Mouse (Mus musculus): ENCODE data around the gene Cfap74.
A peak's percentile ranks its signal among the peaks of the same experiment; 100 is the strongest.

Cfap74 gene

GRCm38 (mm10) chr4:155409058-155409776 is at the start of gene Cfap74:
Cfap74 (plus strand) TSS chr4:155409190.
- peak; percentile 71 for DNase-seq (ENCODE audit: extremely low spot score, low read depth, low spot score)

DNA sequence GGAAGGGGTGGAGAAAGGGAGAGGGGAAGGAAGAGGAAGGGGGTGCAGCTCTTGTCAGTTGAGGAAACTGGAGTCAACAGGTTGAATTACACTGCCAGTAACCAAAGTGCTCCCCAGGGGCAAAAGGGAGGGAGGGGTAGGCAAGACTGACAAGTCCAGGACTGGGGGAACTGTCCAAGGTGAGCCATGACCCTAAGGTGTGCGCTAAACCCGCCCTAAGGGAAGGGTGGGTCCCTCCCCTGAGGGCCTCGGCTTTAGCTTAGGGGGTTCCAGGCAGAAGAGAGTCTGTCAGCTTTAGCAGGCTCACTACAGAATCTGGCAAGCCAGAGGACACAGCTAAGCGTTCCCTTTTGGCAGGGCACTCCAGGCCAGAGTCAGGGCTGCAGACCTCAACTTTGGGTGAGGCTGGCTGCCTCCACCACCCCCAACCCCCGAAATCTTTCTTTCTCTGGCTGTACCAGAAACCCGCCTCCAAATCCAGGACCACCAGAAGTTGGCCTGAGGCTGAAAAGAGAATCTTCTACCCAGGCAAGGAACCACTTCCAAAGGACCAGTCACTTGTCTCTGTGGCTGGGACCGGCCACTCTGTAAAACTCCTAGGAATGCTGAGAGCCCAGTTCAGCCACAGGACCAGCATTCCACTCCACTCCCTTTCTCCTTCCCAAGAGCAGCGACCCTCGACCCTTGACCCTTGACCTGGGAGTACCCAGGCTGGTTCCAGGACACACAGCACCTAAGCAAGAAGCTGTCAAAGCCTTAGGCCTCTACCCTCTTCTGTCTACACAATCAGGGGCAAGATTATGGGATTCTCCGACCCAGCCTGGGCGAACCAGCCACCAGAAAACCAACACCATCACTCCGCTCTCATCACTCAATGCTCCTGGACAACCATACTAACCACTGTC is 49.2 kb upstream of the Cfap74 start:
- DNase-seq (ENCODE audit: extremely low spot score, low read depth, low spot score): no peak

GRCm38 (mm10) chr4:155360856-155361255 is 48.1 kb upstream of the Cfap74 start:
- DNase-seq (ENCODE audit: extremely low spot score, low read depth, low spot score): no peak

DNA sequence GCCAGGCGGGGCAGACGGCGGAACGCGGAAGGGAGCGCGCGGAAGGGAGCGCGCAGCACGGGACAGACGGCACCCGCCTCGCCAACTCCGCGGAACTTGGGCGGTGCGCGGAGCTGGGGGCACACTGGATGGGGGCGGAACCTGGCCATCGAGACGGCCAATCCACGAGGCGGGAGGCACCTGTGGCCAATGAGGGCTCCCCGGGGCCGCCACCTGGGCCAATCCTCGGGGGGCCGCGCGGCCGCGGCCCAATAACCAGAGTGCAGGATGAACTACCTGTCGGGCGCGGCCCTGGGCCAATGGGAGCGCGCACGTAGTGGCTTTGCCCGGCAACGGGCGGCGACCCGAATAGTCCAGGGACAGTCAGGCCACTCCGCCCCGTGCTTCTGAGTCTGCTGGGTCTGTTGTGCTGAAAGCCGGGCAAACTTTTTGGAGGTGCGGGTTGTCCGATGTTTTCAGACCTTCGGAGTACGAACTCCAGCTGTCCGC is 47.6 kb upstream of the Cfap74 start, which contains the start of gene Prkcz:
TSS of gene Prkcz (minus strand) at position 59 of the 489 bp plus-strand sequence.
- DNase-seq (ENCODE audit: extremely low spot score, low read depth, low spot score): peak; percentile 47

DNA sequence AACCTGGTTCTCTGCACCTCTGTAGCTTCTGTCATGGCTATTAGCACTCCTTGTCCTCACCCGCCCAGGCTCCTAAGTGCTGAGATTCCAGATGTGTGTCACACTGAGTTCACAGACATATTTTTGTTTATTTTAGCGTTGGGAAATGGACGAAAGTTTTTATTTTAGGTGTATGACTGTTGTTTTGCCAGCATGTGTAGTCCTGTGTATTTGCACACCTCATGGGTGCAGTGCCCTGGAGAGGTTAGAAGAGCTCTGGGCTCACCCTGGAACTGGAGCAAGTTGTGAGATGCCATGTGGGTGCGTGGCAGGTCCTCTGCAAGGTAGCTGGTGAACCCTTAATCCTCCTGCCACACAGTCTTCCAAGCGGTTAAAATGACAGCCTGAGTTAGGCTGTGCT is 46.5 kb upstream of the Cfap74 start:
- no peak for DNase-seq (ENCODE audit: extremely low spot score, low read depth, low spot score)

DNA sequence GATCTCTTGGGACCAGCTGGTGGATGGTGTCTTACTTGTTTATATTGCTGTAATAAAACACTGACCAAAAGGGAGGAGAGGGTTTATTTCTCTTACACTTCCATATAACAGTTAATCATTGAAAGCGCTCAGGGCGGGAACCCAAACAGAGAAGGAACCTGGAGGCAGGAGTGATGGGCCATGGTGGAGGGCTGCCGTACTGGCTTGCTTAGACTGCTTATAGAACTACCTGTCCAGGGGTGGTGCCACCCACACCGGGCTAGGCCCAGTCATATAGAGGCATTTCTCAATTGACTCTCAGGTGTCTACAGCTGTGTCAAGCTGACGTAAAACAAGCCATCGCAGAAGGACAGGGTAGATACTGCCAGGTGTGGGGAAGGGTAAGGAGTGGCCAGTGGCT is 42.2 kb upstream of the Cfap74 start:
- no peak for DNase-seq (ENCODE audit: extremely low spot score, low read depth, low spot score)

GRCm38 (mm10) chr4:155367739-155368138 is 41.3 kb upstream of the Cfap74 start:
- no peak for DNase-seq (ENCODE audit: extremely low spot score, low read depth, low spot score)

GRCm38 (mm10) chr4:155368684-155369083 is 40.3 kb upstream of the Cfap74 start:
- DNase-seq (ENCODE audit: extremely low spot score, low read depth, low spot score): no peak

- no peak for DNase-seq (ENCODE audit: extremely low spot score, low read depth, low spot score)
These were observed 38.0 kb upstream of the Cfap74 start for GRCm38 (mm10) chr4:155370737-155371715.

GRCm38 (mm10) chr4:155371797-155372735 is 36.9 kb upstream of the Cfap74 start:
- no peak for DNase-seq (ENCODE audit: extremely low spot score, low read depth, low spot score)

GRCm38 (mm10) chr4:155381974-155382373 is 27.0 kb upstream of the Cfap74 start:
- no peak for DNase-seq (ENCODE audit: extremely low spot score, low read depth, low spot score)

GRCm38 (mm10) chr4:155382752-155383151 is 26.2 kb upstream of the Cfap74 start:
- no peak for DNase-seq (ENCODE audit: extremely low spot score, low read depth, low spot score)

DNA sequence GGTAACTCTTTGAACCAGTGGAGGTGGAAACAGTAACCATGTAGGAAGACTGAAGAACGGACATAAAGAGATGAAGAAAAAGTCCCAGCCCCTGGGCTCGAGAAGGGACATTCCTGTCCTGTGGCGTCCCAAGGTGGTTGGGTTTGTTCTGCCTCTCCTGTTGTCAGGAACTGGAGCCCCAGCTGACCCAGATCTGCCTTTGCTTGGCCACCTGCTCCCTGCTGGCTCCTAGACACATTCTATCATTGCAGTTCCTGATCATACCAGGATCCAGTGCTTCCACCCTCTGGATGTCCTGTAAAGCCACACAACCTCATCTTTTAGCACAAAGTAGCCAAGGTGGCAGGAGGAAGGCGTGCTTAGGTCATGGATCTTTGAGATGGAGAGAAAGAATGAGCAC is 25.7 kb upstream of the Cfap74 start:
- DNase-seq (ENCODE audit: extremely low spot score, low read depth, low spot score): no peak

DNA sequence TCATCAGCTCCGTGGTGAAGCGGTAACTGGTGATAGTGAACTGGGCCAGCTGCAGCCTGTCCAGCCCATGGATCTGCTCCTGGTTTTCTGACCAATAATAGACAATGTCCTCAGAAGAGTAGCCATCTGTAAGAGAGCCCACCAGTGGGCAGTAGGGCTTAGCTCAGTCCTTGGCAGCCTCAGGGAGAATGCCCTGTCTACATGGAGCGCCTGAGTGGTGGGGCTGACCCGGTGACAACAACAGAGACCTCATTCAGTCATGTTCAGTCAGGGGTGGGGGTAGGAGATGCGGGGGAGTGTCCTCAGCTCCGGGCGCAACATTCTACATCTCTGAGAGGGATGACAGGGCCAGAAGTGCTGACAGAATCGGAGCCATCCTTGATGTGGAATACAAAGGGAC is 21.8 kb upstream of the Cfap74 start:
- DNase-seq (ENCODE audit: extremely low spot score, low read depth, low spot score): no peak

- DNase-seq (ENCODE audit: extremely low spot score, low read depth, low spot score): no peak
These were observed 13.5 kb upstream of the Cfap74 start for GRCm38 (mm10) chr4:155395471-155395870.

DNA sequence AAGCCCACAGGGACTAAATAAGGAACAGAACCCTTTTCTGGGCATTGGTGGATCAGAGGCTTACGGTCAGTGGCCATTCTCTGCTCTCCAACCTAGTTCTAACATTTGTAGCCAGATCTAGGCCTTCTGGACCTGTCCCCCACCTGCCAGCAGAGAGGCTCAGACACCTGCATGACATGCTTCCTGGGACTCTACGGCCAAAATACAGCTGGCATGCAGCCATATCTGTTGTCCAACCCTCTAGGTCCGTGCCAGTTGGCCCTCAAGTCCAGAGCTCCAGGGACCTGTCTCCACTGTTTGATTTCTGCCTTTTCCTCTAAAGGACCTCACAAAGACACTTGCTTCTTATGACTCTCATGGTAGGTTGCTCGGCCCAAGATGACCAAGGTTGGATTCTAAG is 12.2 kb upstream of the Cfap74 start:
- DNase-seq (ENCODE audit: extremely low spot score, low read depth, low spot score): no peak

DNA sequence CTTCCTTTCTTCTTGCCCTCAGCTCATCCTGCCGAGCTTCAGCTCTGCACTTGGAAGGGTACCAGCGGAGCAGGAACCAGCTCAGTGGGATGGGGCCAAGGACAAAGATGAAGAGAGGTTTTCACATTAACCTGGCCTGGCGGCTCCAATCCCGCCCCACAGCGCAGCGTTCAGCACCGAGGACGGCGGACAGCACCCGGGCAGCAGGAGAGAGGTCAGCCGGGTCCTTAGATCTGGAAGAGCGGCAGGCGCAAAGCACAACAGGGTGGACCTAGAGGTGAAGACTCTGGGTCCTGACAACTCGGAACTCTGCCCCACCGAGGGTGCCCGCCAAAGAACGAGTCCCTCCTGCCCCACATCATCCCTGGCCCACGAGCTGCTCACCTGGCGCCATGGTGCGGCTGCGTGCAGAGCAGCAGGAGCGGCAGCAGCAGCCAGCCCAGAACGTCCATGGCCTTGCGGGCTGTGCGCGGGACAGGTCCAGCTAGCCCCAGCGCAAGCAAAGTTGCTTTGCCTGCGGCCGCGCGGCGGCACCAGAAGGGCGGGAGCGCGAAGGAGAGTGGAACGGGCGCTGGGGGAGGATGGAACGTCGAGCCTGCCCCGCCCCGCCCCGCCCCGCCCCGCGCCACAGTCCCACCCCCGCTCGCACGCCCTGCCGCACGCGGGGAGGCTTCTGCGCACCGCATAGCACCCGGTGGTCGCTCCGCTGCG is 11.3 kb upstream of the Cfap74 start, which contains the start of gene Gabrd:
TSS of gene Gabrd (minus strand) at position 602 of the 711 bp plus-strand sequence.
- DNase-seq (ENCODE audit: extremely low spot score, low read depth, low spot score): no peak

- no peak for DNase-seq (ENCODE audit: extremely low spot score, low read depth, low spot score)
These were observed 10.8 kb upstream of the Cfap74 start for GRCm38 (mm10) chr4:155398222-155398540.

DNA sequence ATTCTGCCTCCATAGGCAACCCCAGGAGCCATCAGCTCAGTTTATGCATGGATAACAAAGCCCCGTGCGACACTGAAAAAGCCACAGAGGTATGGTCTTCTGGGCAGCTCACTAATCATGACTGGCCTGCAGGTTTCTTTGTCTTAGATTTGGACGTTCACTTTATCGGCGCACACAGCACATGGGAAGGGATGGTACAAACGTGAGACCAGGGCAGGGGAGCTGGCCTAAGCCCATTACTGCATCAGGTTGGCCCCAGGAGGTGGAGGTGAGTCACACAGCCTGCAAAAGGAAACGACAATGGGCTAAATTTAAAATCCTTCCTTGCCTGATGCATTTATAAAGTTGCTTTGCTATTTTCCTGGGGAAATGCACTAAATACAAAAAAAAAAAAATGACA is 7.9 kb upstream of the Cfap74 start:
- DNase-seq (ENCODE audit: extremely low spot score, low read depth, low spot score): no peak

All from hindlimb bud, embryonic 11.5 days (tissue).